Mouse (Mus musculus) CH12.LX (cell line): ENCODE measurements at regions not wholly inside any gene's neighbourhood (a gene's known extent, or its start where the extent isn't known, plus 50 kb on each side); places are given as distances from the start of the nearest gene placed in this dataset.

Experiments used
- DNase-seq: peaks from one replicate; pipeline ENCODE4 v3.0.0-alpha.2; 2013; ENCODE audit errors: extremely low read depth
- H3K27ac ChIP-seq: 2 replicates; pipeline ENCODE4 v1.5.1; 2012; ENCODE audit warnings: low read depth, mild to moderate bottlenecking, control low read depth, moderate library complexity; ENCODE audit not compliant: insufficient read depth
- H3K27me3 ChIP-seq: replicated peaks from 2 replicates; pipeline ENCODE3; 2012; ENCODE audit warnings: inconsistent platforms
- H3K36me3 ChIP-seq, 2 experiments: replicated peaks in 1 of 2; 2 replicates each; pipeline versions ENCODE3 to v1.6.1; 2012; ENCODE audit warnings: inconsistent platforms in 1 of 2, low read length in 1 of 2, mild to moderate bottlenecking in 1 of 2, mixed read lengths in 1 of 2, moderate library complexity in 1 of 2; ENCODE audit not compliant: control insufficient read depth in 1 of 2, insufficient read depth in 1 of 2
- H3K4me1 ChIP-seq, 2 experiments: 2 replicates each; pipeline ENCODE4 v1.6.1; 2012; ENCODE audit warnings: inconsistent platforms in 1 of 2, moderate library complexity in 1 of 2; ENCODE audit not compliant: insufficient read depth in 2 of 2, control insufficient read depth in 1 of 2
- H3K4me2 ChIP-seq: 2 replicates; pipeline ENCODE4 v1.6.1; 2012; ENCODE audit warnings: low read depth, mild to moderate bottlenecking, control low read depth; ENCODE audit not compliant: poor library complexity, insufficient read depth, severe bottlenecking
- H3K4me3 ChIP-seq, 3 experiments: fragments of 150-350 bp in 1 of 3; sonication (generic) in 1 of 3; replicated peaks in 1 of 3; 2 replicates each; pipeline versions ENCODE3 to v1.5.1; 2011 to 2012; ENCODE audit warnings: low read depth in 2 of 3, low read length in 2 of 3, mild to moderate bottlenecking in 2 of 3, moderate library complexity in 2 of 3, control low read depth in 1 of 3, improper control_type of control experiment in 1 of 3, inconsistent platforms in 1 of 3, mixed read lengths in 1 of 3; ENCODE audit not compliant: poor library complexity in 1 of 3
- H3K79me2 ChIP-seq: replicated peaks from 2 replicates; pipeline ENCODE4 v1.6.1; 2012; ENCODE audit warnings: mild to moderate bottlenecking, moderate library complexity; ENCODE audit not compliant: control insufficient read depth, poor library complexity, insufficient read depth, severe bottlenecking; ENCODE audit errors: extremely low read depth
- H3K9ac ChIP-seq: 2 replicates; pipeline ENCODE4 v1.6.1; 2012; ENCODE audit warnings: low read depth, mild to moderate bottlenecking, control low read depth, moderate library complexity; ENCODE audit not compliant: insufficient read depth
- H3K9me3 ChIP-seq: replicated peaks from 2 replicates; pipeline ENCODE3; 2012; ENCODE audit warnings: low read length, inconsistent platforms, mixed read lengths
- GABPA ChIP-seq: IDR thresholded peaks from 2 replicates; pipeline ENCODE4 v1.6.1; 2012; ENCODE audit warnings: low read depth, low read length, improper control_type of control experiment, inconsistent platforms; ENCODE audit not compliant: insufficient replicate concordance
- HCFC1 ChIP-seq: IDR thresholded peaks from 2 replicates; pipeline ENCODE4 v1.6.1; 2012; ENCODE audit warnings: low read depth, mild to moderate bottlenecking, inconsistent platforms, low read length, improper control_type of control experiment
- MAFK ChIP-seq: IDR thresholded peaks from 2 replicates; pipeline ENCODE4 v1.6.1; 2011; ENCODE audit warnings: low read length, improper control_type of control experiment; ENCODE audit not compliant: insufficient replicate concordance
- MAX ChIP-seq: IDR thresholded peaks from 2 replicates; pipeline ENCODE4 v1.6.1; 2011; ENCODE audit warnings: low read length, improper control_type of control experiment
- PAX5 ChIP-seq: IDR thresholded peaks from 2 replicates; pipeline ENCODE4 v1.6.1; 2012; ENCODE audit warnings: low read length, inconsistent platforms, mixed read lengths
- POLR2A ChIP-seq: IDR thresholded peaks from 2 replicates; pipeline ENCODE4 v1.6.1; 2011; ENCODE audit warnings: low read depth, mild to moderate bottlenecking, improper control_type of control experiment, low read length
- POLR2AphosphoS2 ChIP-seq: IDR thresholded peaks from 2 replicates; pipeline ENCODE4 v1.6.1; 2011; ENCODE audit warnings: low read depth, low read length, improper control_type of control experiment
- RCOR1 ChIP-seq: conservative IDR thresholded peaks from 2 replicates; pipeline ENCODE4 v1.6.1; 2012; ENCODE audit warnings: low read depth, mild to moderate bottlenecking, inconsistent platforms, low read length, improper control_type of control experiment
- ZNF384 ChIP-seq: IDR thresholded peaks from 2 replicates; pipeline ENCODE4 v1.6.1; 2012; ENCODE audit warnings: low read depth, low read length, improper control_type of control experiment, inconsistent platforms
- dilution Hi-C: fragments of 300-500 bp; cut with MboI; formaldehyde crosslinking; loops from 2 replicates; pipeline ENCODE4 v1.14.3; 2020; ENCODE audit warnings: low sequenced_read_pairs; ENCODE audit not compliant: extremely low pct_unique_long_range_greater_than_20kb, extremely low pct_ligation_motif_present
- in situ Hi-C: fragments of 300-500 bp; cut with MboI; formaldehyde crosslinking; loops from 3 replicates; pipeline ENCODE4 v1.14.3; 2019; ENCODE audit warnings: low sequenced_read_pairs, low pct_ligation_motif_present, low pct_unique_long_range_greater_than_20kb, mixed read lengths

DNA sequence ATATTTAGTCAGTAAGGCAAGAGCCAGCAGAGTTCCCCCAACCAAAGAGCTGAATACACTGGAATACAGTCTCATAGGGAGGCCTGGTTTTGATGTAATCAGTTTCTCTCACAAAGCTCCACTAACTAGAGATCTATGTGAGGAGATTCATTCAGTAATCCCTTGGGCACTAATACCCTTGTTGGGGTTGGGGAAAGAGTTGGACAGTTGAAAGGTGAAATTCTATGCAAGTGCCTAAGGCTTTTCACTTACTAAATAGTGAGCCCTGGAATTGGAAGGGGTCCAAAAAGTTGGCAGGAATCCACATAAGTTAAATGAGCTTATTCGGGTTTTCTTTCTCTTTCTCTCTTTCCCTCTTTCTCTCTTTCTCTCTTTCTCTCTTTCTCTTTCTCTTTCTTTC lies 965.4 kb upstream of the Gm8797 start:
- Histone ChIP-seq H3K27ac (no peak overlapping the region), H3K36me3 (no peaks in the 10 kb centered on the region), H3K4me3 (no peak overlapping the region), H3K9me3 (no peaks in the 10 kb centered on the region), H3K27me3 (no peaks in the 10 kb centered on the region), H3K4me2 (no peak overlapping the region; the same call in 1 of the 2 replicates), H3K9ac (no peak overlapping the region), H3K4me1 (no peaks in the 10 kb centered on the region), H3K79me2 (no peaks in the 10 kb centered on the region)
- DNase-seq: no peak
- in situ Hi-C loops (no loop called here), dilution Hi-C loops (no loop called here)
- TF ChIP-seq MAX: no peak
- no peak for TF ChIP-seq GABPA
- no peak for TF ChIP-seq MAFK
- TF ChIP-seq RCOR1: no peak

GRCm38 (mm10) chr3:4793141-4793540 lies 957.5 kb upstream of the Gm8797 start:
- DNase-seq: no peak
- no peaks in the 10 kb centered on the region for H3K4me1 ChIP-seq
- no peaks in the 10 kb centered on the region for H3K79me2 ChIP-seq
- H3K9me3 ChIP-seq: no peaks in the 10 kb centered on the region
- no peak overlapping the region for H3K4me2 ChIP-seq
- H3K4me3 ChIP-seq: no peak overlapping the region
- no peak overlapping the region for H3K9ac ChIP-seq
- in situ Hi-C loops: no loop called here
- no peaks in the 10 kb centered on the region for H3K36me3 ChIP-seq
- TF ChIP-seq ZNF384 (no peak), PAX5 (no peak), HCFC1 (no peak), POLR2AphosphoS2 (no peak), POLR2A (no peak)
- dilution Hi-C loops: no loop called here
- no peak overlapping the region for H3K27ac ChIP-seq
- no peaks in the 10 kb centered on the region for H3K27me3 ChIP-seq

DNA sequence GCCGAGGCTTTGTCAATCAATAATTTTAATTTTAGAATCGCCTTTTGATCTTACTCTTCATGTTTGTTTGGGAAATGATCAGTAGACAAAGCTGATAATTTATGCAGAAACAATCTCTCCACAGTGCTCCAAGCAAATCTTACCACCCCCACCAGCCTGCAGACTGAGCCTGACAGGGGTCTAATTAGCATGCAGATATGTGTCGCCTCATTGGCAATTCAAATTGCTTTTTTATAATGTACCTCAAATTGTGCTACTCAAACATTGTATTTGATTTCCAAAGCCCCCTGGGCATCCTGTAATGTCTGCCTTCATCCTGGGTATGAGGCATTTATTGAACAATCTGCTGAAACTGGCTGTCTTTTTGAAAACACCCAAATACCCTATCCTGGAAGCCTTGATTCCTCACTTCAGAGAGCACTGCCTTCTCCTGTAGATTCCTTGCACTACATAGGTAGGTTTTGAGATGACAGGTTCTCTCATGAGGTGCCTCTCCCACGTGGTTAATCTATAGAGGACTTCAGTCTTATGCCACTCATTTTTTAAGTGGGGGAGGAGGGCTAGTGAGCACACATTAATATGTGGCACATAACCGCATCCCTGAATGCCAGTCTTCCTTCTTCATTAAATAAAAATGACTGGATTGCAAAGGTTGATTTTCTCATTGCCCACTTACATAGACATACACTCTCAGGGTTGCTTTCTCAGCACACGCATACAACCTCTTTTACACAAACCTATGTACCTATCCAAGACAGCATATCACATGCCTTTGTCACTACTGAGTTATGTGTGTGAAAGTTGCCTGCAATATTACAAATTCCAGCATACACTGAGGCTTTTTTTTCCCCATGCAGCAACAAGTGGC lies 954.3 kb upstream of the Gm8797 start:
- in situ Hi-C loops: no loop called here

More for the DNA sequence above, 954.3 kb upstream of the Gm8797 start:
- TF ChIP-seq MAFK: no peak
- Histone ChIP-seq H3K4me1 (no peaks in the 10 kb centered on the region), H3K27ac (no peak overlapping the region), H3K4me2 (no peak overlapping the region), H3K79me2 (no peaks in the 10 kb centered on the region), H3K27me3 (no peaks in the 10 kb centered on the region), H3K4me3 (no peak overlapping the region), H3K9me3 (no peaks in the 10 kb centered on the region), H3K9ac (no peak overlapping the region), H3K36me3 (no peaks in the 10 kb centered on the region)
- DNase-seq: no peak
- dilution Hi-C loops: no loop called here
